Mouse (Mus musculus): Measurements from ENCODE around the gene Mfsd2b.

Mfsd2b gene

DNA sequence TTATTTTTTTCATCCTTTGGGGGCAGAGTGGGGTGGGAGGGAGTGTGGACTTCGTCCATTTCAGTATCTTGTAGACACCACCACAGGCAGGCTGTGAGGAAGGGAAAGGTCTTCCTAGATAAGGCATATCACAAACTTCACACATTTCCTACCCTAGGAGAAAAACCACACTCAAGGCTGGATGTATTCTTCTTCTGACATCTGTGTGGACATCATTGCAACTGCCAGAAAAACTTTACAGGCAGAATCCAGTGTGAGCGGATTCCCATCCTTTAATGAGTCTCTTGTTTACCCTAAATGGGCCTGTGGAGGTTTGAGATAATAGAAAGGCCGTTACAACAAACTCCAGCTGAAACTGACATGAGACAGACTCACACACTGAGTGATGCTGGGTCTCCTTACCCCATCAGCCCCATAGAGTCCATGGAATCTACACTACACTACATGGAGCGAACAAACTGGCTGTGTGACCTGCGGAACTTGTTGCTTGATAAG, 1.1 kb downstream of the Mfsd2b start:
- DNase-seq = no peak

DNA sequence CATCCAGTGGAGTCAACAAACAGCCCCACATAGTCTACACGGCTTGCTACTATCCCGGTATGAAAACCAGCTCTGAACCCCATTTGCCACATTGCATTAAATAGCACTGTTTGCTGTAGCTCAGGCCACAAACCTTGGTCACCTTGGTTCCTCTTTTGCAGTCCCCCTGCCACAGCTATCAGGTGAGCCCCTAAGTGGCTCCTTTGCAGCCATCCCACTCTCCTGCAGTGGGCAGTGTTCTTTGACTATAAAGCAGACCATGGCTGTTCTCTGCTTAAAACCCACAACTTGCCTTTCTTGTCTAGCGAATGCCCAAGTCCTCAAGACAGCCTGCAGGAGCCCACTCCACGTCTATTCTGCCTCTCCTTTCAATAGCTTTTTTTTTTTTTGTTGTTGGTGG, 1.9 kb downstream of the Mfsd2b start:
- DNase-seq = no peak

DNA sequence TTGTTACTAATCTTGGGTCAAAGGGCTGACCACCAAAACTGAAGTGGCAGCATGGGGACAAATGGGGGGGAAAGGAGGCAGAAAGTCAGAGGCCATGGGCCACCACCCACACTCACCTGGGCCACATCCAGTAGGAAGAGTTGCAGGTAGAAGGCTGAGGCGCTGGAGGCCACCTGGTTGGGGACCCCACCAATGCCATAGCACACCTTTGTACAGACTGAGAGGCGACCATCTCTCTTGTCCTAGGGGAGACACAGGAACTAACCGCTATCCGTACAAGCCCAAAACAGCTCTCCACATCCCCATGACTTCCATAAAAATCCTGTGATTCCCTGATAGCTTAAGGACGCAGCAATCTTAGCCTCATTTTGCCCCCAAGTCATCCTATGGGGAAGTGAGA, 2.9 kb downstream of the Mfsd2b start:
- no peak for DNase-seq

DNA sequence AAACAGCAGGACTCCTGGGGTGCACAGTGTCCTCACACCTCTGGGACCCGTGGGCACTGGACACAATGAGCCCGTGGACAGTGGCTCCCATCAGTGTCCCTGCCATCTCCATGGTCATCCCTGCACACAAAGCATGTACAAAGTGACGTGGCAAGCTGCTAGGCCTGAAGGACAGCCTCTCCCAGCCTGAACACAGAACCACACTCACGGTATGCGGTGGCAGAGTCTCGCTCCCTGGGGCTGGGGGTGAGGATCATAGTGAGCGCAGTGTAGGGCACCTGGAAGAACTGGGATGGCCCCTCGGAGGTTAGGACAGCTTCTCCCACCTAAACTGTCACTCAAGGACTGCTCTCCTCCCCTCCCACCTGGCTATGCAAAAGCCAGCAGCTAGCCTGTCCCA, 5.2 kb downstream of the Mfsd2b start:
- no peak for DNase-seq

DNA sequence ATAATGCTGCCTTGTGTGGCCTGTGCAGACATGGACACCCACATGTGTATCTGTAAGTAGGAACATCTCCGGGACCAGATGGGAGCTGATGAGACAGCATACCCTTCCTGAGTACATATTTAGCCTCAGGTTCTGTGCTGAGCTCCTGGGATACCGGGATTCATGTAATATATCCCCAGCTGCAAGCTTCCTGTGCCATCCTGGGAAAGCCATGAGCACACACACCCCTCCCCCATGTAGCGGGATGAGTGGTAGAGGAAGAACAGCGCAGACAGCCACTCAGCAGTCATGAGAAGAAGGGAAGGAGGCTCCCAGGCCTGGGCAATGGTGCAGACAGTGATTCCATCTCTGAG, 9.8 kb downstream of the Mfsd2b start:
- DNase-seq = no peak

DNA sequence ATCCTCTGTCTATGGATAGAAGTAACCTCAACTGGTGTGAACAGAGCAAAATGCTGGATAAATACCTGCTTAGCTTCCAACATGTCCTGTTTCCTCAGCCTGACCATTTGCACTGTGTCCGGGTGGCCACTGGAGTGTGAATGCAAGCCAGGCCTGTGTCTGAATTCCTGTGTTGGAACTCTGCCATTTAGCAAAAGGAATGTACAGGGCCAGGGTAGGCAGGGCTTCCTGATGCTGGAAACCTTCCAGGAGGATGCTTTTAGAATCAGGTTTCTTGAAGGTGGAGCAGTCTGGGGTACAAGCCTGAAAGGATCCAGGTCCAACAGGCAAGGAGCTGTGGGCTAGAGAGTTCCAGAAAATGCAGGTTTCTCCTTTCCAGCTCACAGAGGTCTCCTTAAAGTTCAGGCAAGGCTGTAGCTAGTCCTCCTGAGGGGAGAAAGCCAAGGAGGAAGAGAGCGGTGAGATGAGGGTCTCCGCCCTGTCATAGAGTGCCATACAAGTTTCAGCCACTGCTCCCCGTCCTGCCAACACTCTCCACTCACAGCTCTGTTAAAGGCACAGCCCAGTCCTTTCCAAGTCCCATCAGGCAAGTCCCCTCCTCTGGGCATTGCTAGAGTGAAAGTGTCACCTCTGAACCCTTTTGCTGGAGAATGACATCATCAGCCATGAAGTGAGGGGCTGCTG, 10.4 kb downstream of the Mfsd2b start:
- peak; percentile 15 for DNase-seq

DNA sequence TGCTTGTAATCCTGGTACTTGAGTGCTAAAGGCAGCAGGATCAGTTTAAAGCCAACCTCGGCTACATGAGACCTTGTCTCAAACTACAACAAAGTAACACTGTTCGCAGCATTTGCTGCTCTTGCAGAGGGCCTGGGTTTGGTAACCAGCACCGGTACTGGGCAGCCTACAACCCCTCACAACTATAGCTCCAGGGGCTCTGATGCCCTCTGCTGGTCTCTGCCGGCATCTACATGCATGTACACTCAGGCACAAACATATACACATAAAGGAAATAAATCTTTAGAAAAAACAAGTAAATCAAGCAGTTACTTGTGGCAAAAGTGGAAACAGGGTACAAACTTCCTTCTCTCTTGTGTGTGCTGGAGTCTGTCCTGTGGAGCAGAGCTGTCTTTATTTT, 11.5 kb downstream of the Mfsd2b start:
- DNase-seq = no peak

DNA sequence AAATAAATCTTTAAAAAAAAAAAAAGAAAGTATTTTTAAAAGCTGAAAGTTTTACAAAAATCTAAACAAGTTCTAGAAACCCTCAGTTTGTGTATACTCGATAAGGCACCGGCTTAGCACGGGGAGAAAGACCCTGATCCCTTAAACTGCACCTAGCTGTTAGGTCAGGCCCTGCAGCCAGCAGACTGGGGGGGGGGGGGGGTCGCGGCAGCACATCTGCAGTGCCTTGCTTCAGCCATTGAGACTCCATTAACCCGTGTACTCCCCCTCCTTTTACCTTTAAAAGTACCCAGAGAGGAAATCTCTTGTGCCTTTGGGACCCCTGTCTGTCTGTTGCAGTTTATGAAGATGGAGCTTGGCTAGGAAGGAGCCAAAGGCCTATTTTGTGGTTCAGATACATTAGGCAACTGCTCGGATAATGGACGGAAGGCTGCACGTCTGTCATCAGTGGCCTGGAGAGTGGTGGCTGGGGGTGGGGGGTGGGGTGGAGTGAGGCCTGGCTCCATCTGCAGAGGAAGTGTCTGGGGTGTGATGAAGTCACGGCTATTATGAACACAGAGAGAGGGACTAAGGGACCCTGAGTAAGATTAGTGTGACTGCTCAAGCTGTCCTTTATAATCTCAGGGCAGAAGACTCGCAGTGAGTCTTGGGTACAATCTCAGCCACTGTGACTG, 14.8 kb downstream of the Mfsd2b start:
- no peak for DNase-seq

DNA sequence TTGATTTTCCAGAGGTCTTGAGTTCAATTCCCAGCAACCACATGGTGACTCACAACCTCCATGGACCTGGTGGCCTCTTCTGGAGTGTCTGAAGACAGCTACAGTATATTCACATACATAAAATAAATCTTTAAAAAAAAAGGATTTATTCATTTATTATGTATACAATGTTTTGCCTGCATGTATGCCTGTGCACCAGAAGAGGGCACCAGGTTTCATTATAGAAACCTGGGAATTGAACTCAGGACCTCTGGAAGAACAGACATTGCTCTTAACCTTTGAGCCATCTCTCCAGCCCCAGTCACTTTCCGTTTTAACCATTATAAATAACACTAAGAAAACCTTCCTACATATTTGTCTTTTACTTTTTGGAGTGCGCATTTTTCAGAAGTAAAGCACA, 17.3 kb downstream of the Mfsd2b start:
- no peak for DNase-seq

DNA sequence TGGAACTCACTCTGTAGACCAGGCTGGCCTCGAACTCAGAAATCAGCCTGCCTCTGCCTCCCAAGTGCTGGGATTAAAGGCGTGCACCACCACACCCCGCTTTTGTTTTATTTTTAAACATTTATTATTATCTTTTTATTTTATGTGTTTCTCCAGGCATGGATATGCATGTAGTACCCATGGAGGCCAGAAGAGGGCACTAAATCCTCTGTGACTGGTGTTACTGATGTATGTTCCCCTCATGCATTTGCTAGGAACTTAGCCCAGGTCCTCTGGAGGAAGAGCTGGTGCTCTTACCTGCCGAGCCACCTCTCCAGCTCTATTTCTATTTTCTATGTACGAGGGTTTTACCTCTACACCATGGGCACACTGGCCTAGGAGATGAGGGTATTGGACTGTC, 18.0 kb downstream of the Mfsd2b start:
- no peak for DNase-seq

DNA sequence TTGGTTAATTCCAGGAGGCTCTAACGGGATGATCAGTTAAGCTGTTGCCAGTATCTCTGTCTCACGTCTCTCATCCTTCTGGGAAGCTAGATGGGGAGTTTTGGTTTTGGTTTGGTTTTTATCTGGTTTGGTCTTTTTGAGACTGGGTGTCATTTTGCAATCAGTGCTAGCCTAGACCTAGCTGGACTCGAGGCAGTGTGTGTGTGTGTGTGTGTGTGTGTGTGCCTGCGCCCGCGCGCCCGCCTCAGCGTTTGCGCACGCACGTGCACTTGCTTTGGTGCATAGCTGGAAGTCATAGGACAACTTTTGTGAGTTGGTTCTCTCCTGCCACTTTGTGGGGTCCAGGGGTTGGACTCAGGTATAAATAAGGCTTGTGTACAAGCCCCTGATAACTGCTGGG, 30.4 kb downstream of the Mfsd2b start:
- peak; percentile 31 for DNase-seq

DNA sequence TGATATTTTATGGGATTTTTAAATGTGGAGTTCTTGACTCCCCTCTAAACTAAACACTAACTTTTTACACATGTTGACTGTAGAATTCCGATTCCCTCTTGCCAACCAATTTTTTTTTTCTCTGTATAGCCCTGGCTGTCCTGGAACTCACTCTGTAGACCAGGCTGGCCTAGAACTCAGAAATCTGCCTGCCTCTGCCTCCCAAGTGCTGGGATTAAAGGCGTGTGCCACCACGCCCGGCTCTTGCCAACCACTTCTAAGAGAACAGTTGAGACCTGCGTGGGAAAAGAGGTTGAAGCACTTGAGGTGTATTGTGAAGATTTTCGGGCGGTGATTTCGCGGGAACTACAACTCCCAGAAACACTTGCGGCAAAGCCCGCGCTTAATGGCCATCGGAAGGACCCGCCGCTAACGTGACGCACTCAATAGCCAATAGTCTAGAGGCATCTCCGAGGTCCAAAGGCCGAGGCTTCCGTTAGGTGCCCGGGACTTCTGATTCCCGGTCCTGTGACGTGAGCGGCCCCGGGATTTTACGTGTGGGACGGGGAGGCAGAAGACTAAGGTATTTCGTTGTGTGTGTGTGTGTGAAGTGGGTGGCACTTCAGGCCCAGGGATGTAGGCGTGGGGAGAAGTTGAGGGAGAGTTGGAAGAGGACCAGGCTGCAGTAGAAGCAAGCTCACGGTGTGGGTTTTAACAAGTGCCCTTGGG, 31.1 kb downstream of the Mfsd2b start, which contains the start of gene Wdcp:
Wdcp (plus strand) TSS at position 414 of the 708 bp plus-strand sequence.
- DNase-seq = peak; percentile 88

DNA sequence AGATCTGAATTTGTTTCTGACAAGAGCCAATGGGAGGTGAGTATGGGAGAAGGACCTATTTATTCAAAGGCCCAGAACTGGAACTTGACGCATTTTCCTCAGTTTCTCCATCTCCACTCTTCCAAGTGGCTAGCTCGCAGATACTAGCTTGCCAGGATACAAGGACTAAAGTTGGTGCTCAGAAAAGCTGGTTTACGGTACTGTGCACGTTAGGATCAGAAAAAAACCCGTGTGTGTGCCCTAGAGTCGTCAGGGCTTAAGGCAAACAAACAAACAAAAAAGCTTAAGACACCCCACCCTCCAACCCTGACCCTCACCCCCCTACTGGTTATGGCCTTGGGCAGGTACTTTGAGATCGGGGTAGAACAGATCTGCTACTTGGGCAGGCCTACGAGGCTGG, 31.7 kb downstream of the Mfsd2b start:
- peak; percentile 15 for DNase-seq

DNA sequence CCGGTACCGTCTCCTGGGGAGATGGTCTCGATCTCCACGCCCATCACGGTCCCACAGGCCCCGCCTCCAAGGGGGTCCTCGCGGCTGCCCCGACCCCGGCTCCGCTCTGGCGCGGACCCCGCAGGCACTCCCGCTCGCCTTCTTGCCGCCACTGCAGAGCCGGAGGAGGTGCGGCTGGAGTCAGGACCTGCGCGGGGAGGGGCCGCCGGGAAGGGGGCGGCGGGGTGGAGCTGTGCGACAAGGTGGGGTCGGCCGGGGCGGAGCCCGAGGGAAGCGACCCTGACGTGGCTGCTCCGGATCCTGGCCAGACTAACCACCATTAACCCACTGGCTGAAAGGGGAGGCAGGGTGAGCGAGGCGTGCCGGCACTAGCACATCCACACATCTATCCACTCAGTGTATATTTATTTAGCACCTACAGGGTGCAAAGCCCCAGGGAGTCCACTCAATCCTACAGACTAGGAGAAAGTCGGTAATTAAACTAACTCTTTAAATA, 32.7 kb downstream of the Mfsd2b start, which contains the start of gene Fkbp1b:
Fkbp1b (minus strand) TSS at position 200 of the 496 bp plus-strand sequence.
- DNase-seq = peak; percentile 61

DNA sequence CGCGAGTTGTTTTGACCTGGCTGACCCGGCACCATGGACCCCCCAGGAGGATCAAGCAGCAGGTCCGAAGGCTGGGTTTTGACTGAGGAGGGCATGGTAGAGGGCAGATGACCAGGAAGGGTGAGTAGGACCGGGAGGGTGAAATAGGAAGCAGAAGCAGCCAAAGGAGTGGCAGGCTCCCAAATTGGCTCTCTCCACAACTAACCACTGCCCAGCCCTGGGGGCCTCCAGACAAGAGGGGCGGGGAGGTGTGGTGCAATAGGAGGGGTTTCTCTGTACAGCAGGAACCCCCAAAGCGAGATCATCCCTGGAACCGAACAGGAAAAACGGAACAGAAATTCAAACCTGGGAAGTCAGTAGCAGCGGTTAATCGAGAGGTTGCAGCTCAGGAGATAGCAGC, 33.4 kb downstream of the Mfsd2b start:
- DNase-seq = peak; percentile 34

DNA sequence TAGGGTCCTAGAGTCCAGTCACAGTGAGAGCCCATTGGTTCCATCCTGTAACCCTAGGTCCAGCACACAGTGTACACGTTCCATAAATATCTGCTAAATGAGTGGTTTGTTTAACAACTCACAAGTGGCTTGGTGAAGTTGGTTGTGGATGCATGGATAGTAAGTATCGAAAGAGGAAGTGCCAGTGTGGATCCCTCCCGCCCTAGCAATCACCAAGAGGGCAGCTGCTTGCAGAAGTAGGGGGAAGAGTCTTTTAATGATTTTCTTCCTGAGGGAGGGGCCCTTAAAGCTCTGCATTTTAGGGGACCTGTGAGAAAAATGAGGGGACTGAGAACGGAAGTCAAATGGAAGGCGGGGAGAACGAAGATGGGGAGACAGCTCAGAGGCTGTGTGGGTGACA, 34.1 kb downstream of the Mfsd2b start:
- no peak for DNase-seq

DNA sequence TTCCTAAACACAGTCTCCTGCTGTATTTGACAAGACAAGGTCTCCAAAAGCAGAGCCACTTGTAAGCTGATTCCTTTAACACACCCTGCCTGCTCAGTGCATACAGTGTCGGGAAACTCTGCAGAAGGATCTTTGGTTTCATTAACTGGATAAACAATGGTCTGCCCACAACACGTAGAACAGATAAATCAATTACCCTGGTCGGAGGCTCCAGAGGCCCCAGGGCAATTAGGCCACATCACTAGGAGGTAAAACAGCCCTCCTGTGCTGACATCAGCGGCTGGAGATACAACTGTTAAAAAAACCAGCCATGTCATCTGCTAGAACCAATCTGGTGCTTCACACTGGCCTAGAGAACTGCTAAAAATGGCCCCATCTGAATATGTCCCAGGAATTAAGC, 37.2 kb downstream of the Mfsd2b start:
- no peak for DNase-seq

DNA sequence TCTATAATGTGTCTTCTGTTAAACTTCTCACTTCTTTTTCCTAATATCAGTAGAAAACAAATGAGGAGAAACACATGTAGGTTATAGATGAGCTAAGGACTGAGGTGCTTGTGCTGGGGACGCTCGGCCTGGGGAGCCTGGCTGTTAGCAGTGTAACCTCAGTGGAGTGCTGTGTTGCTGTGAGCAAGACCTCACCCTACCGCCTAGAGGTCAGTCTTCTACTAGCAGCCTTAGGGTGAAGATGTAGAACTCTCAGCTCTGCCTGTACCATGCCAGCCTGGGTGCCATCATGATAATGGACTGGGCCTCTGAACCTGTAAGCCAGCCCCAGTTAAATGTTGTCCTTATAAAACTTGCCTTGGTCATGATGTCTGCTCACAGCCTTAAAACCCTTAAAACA, 46.9 kb downstream of the Mfsd2b start:
- no peak for DNase-seq

DNA sequence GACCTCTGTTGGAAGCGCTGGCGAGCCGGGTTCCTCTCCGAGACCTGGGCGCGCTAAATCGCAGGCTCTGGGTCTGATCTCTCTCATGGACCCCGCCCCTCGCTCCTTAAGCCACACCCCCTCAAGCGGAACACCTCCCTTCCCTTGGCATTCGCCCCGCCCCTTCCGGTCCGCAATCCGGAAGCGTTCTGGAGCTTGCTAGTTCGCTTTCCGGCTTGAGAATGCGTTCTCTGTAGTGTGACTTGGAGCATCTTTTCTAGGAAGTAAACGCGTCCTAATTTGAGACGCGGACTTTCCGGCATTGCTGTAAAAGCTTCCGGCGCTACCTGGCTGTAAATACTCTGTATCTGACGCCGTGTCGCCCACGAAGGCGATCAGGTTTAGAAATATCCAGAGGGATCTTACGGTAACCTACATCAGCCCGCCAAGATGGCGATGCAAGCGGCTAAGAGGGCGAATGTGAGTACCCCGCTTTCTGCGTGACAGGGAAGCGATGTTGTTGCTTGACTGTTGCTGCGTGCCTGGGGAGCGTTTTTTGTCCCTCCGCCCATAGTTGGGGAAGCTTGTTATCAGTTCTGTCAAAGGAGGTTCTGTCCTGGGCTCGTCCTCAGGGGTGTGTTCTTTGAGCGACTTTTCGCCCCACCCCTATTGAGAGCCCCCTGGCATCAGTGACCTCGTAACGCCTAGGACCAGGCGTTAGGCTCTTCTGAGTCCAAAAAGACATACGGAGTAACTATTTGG, 56.6 kb downstream of the Mfsd2b start, which contains the start of gene Sf3b6:
Sf3b6 (plus strand) TSS at position 184 of the 741 bp plus-strand sequence.
- peak; percentile 99 for DNase-seq

DNA sequence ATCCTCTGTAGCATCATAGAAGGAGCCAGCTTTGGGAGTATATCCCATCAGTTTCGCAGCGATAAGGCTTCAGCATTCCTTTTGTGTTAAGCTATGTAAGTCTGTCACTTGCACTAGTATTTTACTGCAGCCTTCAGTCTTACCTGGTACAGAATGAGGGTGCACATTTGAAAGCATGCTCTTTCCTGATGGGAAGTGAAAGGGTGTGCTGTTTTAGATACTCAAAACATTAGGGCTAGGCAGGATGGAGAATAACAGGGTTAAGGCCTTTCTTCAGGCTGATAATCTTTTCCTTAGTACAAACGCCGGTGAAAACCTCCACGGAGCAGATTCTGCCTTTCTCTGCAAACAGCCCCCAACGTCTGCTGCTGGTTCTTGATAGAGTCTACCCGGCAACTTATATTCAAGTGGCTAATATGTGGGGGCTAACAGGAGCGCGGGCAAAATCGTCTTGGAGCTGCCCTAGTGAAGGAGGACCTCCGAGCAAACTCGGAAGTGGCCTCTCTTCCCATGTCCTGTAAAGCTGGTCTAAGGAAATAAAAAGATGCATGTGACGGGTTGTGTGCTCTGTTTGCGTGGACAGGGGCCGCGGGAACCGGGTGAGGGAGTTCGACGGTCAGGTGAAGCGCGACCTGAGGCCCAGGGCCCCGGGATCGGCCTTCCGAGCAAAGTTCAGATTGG, 57.3 kb downstream of the Mfsd2b start:
- no peak for DNase-seq

DNA sequence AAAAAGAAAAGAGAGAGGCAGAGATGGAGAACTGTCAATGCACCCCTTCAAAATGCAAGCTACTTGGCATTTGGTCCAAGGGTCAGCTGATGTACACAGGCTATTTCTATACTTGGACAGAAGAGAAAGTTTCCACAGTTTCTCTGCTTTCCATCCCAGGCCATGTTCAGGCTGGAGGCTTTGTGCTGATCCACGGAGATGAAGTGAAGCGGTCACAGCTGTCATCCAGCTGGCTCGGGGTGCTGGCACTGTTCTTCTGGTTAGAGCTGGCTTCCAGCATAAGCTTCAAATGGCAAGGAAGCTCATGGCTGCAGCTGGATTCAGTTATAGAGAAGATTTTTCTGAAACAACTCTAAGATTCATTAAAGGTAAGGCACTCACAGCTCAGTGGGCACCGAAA, 60.5 kb downstream of the Mfsd2b start:
- no peak for DNase-seq
